Comparison of ENCODE assay signal across 8 mouse cellular contexts in genomic region chr10:8323304-8323765, GRCm38 (mm10).
DNase-seq lines count a peak whose midpoint lies in the region.

No protein-coding gene starts in this region.

- peak; percentile 52 for DNase-seq in CD4-positive helper T cell, adult 2 months (ENCODE audit: low read depth, low spot score)
- peak; percentile 68 for DNase-seq in ZHBTc4 (ENCODE audit: low read depth, low spot score)
- peak; percentile 42 to 75 for DNase-seq in cerebellum, postnatal 4 days (ENCODE audit: low spot score in 2 of 2)
- peak; percentile 36 for DNase-seq in gonadal fat pad, adult 2 months (ENCODE audit: low read depth)
- peak; percentile 3 for DNase-seq in large intestine, adult 2 months (ENCODE audit: low read depth, low spot score)
- DNase-seq in lung, postnatal 14 days: peak; percentile 78
- DNase-seq in right cerebral cortex, adult 2 months (ENCODE audit: low spot score in 2 of 2): peak; percentile 57 to 79
- DNase-seq in urinary bladder, postnatal 36 days (ENCODE audit: low spot score in 2 of 2): peak; percentile 36 to 61

- 14% methylated on average over 2 of the region's 2 CpGs for WGBS in large intestine, adult 2 months

Comparison
In these comparisons a context has a peak if more than half of its experiments do, and no peak if none do; other contexts are left out.
1. Peak in every context shown above with its lines: DNase-seq.
2. DNase-seq: peak in every context shown above with its lines; median percentile 78 in lung, postnatal 14 days; 68 in ZHBTc4; 68 in right cerebral cortex, adult 2 months; 58 in cerebellum, postnatal 4 days; 52 in CD4-positive helper T cell, adult 2 months; 48 in urinary bladder, postnatal 36 days; 36 in gonadal fat pad, adult 2 months; 3 in large intestine, adult 2 months.